Mouse (Mus musculus): ENCODE results near the gene Ebp.

Gene Ebp

DNA sequence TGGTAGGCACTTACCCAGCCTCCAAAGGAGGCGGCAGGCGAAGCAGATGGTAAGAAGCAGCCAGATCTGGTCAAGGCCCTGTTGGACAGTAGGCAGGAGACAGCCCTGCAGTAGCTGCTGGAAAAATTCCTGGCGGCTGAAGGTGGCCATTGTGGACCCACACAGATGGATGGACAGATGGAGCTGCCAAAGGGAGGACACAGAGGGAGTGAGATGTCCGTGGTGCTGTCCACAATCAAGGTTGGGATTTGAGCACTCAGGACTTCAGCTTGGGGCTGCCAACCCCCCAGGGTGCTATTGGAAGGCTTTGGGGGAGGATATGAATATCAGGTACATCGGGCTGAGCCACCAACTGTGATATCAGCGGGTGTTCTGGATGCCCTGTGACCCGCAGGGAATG lies 12.2 kb upstream of the Ebp start:
- no peak for TF ChIP-seq GATA4 (IDR thresholded peaks at IDR 0.05; ENCODE audit: insufficient replicate concordance, low read length)

DNA sequence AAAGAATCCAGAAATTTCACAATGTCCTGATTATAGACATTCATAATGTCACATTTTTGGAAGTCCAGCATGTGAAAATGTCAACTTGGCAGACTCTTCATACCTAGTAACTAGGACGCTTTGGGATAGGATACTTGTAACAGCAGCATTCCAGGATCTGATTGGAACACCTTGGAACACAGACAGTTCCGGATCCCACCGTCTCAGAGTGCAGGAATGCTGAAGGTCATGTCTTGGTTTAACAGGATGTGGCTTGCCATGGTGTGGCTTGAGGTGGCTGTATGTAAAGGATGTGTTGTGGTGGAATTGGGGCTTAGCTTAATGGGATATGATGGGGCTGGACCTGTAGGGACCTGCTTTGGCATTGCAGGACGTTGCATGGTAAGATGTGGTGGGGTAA lies 11.8 kb upstream of the Ebp start:
- no peak for TF ChIP-seq GATA4 (IDR thresholded peaks at IDR 0.05; ENCODE audit: insufficient replicate concordance, low read length)

GRCm38 (mm10) chrX:8204076-8204475 lies 10.8 kb upstream of the Ebp start:
- TF ChIP-seq GATA4 (IDR thresholded peaks at IDR 0.05; ENCODE audit: insufficient replicate concordance, low read length): no peak

DNA sequence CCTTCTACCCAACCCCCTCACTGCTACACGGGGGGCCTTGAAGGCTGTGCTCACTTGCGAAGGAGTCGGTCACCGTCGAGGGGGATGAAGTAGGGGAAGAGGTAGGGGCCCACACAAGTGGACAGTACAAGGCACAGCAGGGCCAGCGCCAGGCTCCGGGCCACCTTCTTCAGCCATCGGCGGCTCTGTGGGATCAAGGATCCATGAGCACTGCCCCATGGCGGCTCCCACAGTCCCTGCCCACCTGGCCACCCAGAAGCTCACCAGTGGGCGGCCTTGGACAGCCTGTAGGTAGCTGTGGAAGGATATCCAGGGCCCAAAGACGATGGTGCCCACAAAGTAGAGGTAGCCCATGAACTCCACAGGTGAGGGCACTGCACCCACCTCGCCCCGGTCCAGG lies 9.8 kb upstream of the Ebp start:
- no peak for TF ChIP-seq GATA4 (IDR thresholded peaks at IDR 0.05; ENCODE audit: insufficient replicate concordance, low read length)

DNA sequence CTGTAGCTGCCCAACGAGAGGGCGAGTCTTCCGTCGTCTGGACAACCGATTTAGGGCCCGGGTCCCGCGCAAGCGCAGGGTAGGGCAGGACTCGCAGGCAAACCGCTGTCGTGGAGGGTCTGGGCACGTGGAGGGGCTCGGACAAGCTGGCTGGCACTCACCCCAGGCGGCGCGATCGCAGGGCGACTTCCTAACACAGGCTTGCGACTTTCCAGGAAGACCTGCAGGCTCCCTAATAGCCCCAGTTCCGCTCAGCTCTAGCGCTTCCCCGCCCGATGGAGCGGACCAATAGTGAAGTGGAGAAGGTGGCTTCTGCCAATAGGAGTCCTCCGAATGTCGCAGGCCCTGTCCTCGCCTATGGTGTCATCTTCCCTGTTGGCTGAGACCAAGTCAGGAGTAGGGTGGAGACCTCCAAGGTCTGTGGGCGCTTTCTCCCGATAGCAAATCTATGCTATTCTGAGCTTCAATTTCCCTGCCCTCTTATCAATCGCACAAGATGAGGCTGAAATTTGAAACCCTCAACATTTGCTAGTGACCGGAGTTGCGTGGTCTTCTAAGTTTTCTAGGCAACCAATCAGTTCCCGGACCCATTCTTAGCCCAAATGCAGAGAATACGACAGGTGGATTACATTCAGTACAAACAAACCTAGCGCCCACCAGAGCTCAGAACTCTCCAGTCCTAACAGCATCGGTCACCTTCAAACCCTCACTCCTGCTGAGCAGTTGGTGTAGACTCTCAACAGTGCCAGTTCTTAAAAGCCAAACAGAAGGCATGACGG lies 483 bp downstream of the Ebp start:
- no peak for TF ChIP-seq GATA4 (IDR thresholded peaks at IDR 0.05; ENCODE audit: insufficient replicate concordance, low read length)

DNA sequence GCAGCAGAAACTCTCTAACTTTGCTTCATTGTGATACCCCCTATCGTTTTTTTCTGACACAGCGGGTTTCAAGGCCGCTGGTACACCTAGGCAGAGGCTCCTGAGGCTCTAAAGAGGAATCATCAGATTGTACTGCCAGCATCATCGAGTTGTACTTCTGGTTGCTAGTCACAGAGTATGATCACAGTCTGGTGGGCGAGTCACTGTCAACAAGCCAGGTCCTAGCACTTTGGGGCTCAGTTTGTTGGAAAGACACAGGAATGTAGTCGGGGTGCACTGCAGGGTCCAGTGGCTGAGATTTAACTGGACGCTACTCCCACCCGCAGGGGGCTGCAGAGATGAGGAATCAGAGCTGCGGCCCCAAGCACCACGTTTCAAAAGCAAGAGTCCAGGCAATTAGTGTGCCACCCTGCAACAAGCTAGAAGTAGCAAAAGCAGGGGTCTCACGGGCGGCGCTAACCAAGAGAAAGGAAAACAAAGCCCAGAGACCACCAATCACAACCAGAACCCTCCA lies 1.1 kb downstream of the Ebp start:
- no peak for TF ChIP-seq GATA4 (IDR thresholded peaks at IDR 0.05; ENCODE audit: insufficient replicate concordance, low read length)

DNA sequence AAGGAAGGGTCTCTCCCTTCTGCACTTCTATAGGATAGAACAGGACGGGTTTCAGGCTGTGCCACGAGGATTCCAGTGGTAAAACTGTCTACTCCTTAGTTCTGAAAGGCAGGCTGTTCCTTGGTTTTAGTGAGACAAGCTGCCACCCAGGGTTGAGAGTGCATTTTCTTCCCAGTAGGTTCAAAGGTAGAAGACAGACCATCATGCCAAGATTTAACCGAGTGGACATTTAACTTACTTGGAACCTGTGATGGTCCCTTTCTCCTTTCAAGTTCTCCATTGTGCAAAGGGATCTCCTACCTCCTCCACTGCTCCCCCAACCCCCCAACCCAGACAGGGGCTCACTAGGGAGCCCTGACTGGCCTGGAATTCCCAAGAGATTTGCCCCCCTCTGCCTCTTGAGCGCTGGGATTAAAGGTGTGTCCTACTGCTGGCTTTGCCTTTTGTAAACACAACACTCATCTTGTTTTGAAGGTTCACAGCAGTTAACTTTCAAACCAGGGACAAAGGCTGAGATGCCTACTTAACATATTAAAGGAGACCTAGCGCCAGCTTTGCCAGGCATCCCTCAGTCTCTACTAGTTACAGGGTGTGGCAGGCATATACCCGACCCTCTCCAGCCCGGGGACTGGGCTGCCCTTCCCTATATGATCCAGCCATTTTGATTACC lies 10.3 kb downstream of the Ebp start:
- TF ChIP-seq GATA4 (IDR thresholded peaks at IDR 0.05; ENCODE audit: insufficient replicate concordance, low read length): no peak

- no peak for TF ChIP-seq GATA4 (IDR thresholded peaks at IDR 0.05; ENCODE audit: insufficient replicate concordance, low read length)
These were observed 13.7 kb downstream of the Ebp start for GRCm38 (mm10) chrX:8179646-8180045.

DNA sequence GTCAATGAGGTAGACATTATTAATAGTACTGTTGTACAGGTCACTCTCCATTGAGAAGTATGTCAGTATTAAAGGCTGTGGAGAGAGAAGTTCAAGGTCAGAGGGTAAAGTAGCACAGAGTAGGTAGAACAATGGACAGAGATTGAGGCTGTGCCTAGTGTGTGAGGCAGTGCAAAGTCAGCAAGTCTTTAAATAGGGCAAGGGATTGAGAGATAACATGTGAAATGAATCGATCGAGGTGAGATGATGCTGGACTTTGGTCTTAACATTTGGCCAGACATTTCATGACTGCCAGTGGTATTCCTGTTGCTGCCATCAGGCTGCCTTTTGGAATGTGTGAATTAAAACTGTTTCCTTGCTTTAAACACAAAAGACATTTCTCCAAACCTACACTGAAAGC lies 14.4 kb downstream of the Ebp start:
- no peak for TF ChIP-seq GATA4 (IDR thresholded peaks at IDR 0.05; ENCODE audit: insufficient replicate concordance, low read length)

GRCm38 (mm10) chrX:8175504-8176385 lies 17.6 kb downstream of the Ebp start, which contains the start of gene Tbc1d25:
TSS of gene Tbc1d25 (minus strand) at chrX:8176181.
- TF ChIP-seq GATA4 (IDR thresholded peaks at IDR 0.05; ENCODE audit: insufficient replicate concordance, low read length): no peak; the same call in 1 of the 2 replicates

DNA sequence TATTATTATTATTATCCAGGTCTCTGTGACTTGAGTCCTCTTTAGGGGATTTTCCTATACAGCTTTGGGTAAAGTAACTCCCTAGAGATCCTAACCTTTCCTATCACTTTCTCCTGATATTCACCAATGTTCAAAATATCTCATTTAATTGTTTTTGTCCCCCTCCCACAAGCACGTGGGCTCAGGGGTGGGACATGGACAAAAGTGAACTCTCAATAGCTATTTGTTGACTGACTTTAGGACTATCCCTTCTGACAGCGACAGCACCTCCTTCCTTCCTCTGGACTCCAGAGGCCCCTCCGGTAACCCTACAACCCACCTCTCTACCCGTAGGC lies 18.2 kb downstream of the Ebp start:
- no peak for TF ChIP-seq GATA4 (IDR thresholded peaks at IDR 0.05; ENCODE audit: insufficient replicate concordance, low read length)

- no peak for TF ChIP-seq GATA4 (IDR thresholded peaks at IDR 0.05; ENCODE audit: insufficient replicate concordance, low read length)
These were observed 25.3 kb downstream of the Ebp start for GRCm38 (mm10) chrX:8167716-8168647.

DNA sequence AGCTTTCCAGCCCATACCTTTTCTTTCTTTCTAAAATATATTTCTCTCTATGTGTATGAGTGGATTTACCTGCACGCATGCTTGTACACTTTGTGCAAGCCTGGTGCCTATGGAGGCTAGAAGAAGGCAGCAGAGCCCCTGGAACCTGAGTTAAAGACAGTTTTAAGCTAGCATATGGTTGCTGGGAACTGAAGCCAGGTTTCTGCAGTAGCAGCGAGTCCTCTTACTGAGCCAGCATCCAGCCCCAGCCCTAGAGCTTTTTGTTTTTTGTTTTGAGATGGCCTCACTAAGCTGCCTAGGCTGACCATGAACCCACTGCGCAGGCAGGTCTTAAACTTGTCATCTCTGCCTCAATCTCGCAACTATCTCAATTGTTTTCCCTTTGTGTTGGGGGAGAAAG lies 28.8 kb downstream of the Ebp start:
- no peak for TF ChIP-seq GATA4 (IDR thresholded peaks at IDR 0.05; ENCODE audit: insufficient replicate concordance, low read length)

- no peak for TF ChIP-seq GATA4 (IDR thresholded peaks at IDR 0.05; ENCODE audit: insufficient replicate concordance, low read length)
These were observed 30.2 kb downstream of the Ebp start for GRCm38 (mm10) chrX:8163076-8163475.
